Mouse (Mus musculus) lung, postnatal 0 days (tissue): ENCODE measurements at regions not wholly inside any gene's neighbourhood (a gene's known extent, or its start where the extent isn't known, plus 50 kb on each side); places are given as distances from the start of the nearest gene placed in this dataset.
A peak's percentile ranks its signal among the peaks of the same experiment; 100 is the strongest.

ENCODE experiments used
- ATAC-seq: fragments of 200-750 bp; cut with Nextera tagmentation; 2 replicates; pipeline ENCODE4 v1.8.0; 2017; ENCODE audit warnings: moderate library complexity
- DNase-seq: peaks from one replicate; pipeline ENCODE4 v3.0.0-alpha.2; 2016; ENCODE audit warnings: low spot score
- H3K27ac ChIP-seq: fragments of 300-500 bp; sonication (generic); 2 replicates; pipeline ENCODE4 v1.5.1; 2014; ENCODE audit warnings: antibody characterized with exemption, mild to moderate bottlenecking, low read length, mixed read lengths
- H3K27me3 ChIP-seq: fragments of 300-500 bp; sonication (generic); replicated peaks from 2 replicates; pipeline ENCODE4 v1.6.1; 2014; ENCODE audit warnings: low read length, mixed read lengths; ENCODE audit not compliant: insufficient read depth
- H3K36me3 ChIP-seq: fragments of 300-500 bp; sonication (generic); 2 replicates; pipeline ENCODE4 v1.6.1; 2014; ENCODE audit warnings: low read length, mixed read lengths; ENCODE audit not compliant: insufficient read depth
- H3K4me1 ChIP-seq: fragments of 300-500 bp; sonication (generic); 2 replicates; pipeline ENCODE4 v1.6.1; 2014; ENCODE audit warnings: antibody characterized with exemption, low read depth, low read length, mixed read lengths; ENCODE audit not compliant: insufficient read depth
- H3K4me2 ChIP-seq: fragments of 300-500 bp; sonication (generic); replicated peaks from 2 replicates; pipeline ENCODE4 v1.6.1; 2014; ENCODE audit warnings: low read depth, mild to moderate bottlenecking, low read length, moderate library complexity, mixed read lengths
- H3K4me3 ChIP-seq: fragments of 300-500 bp; sonication (generic); 2 replicates; pipeline ENCODE4 v1.5.1; 2014; ENCODE audit warnings: low read depth, low read length
- H3K9ac ChIP-seq: fragments of 300-500 bp; sonication (generic); replicated peaks from 2 replicates; pipeline ENCODE4 v1.6.1; 2014; ENCODE audit warnings: low read depth, mild to moderate bottlenecking
- H3K9me3 ChIP-seq: fragments of 300-500 bp; sonication (generic); 2 replicates; pipeline ENCODE4 v1.6.1; 2016; ENCODE audit warnings: low read length, mixed read lengths
- CTCF ChIP-seq: IDR thresholded peaks from 2 replicates; pipeline ENCODE4 v1.5.1; 2016; ENCODE audit warnings: antibody characterized with exemption, mild to moderate bottlenecking
- EP300 ChIP-seq: IDR thresholded peaks from 2 replicates; pipeline ENCODE4 v1.6.1; 2016; ENCODE audit warnings: antibody characterized with exemption, mild to moderate bottlenecking, control low read depth
- WGBS: fragments of 180-500 bp; shearing (Covaris S2); extraction: QIAGEN DNeasy Blood & Tissue Kit; methylation state at CpG from one replicate; pipeline ENCODE4 v1.1.7; 2014; 5-methylcytosine and 5-hydroxymethylcytosine counted together

GRCm38 (mm10) chr3:118431031-118431723 lies 130.8 kb upstream of the Dpyd start:
- no peaks in the 10 kb centered on the region for H3K9me3 ChIP-seq
- no peak overlapping the region for H3K9ac ChIP-seq
- WGBS: 2% methylated on average over 22 of the region's 22 CpGs
- peak; percentile 77 for ATAC-seq
- H3K4me3 ChIP-seq: no peak overlapping the region
- H3K4me1 ChIP-seq: no peaks in the 10 kb centered on the region; the same call in 1 of the 2 replicates
- H3K27me3 ChIP-seq: peaks cover 34% of the 10 kb centered on the region
- H3K4me2 ChIP-seq: peak overlapping the region; percentile 40; the same call in 1 of the 2 replicates
- no peak overlapping the region for H3K27ac ChIP-seq
- H3K36me3 ChIP-seq: no peaks in the 10 kb centered on the region
- DNase-seq: peak; percentile 86
- TF ChIP-seq EP300 (no peak), CTCF (no peak; the same call in 1 of the 2 replicates)

- WGBS: 1% methylated on average over 30 of the region's 31 CpGs
- peaks cover 34% of the 10 kb centered on the region for H3K27me3 ChIP-seq
- DNase-seq (no peak), ATAC-seq (no peak)
- no peak for TF ChIP-seq CTCF
- no peak for TF ChIP-seq EP300
- H3K36me3 ChIP-seq: no peaks in the 10 kb centered on the region
- H3K27ac ChIP-seq: no peak overlapping the region
- H3K4me1 ChIP-seq: no peaks in the 10 kb centered on the region; the same call in 1 of the 2 replicates
- H3K9ac ChIP-seq: no peak overlapping the region
- no peaks in the 10 kb centered on the region for H3K9me3 ChIP-seq
- H3K4me3 ChIP-seq: peak overlapping the region; percentile 28
- peak overlapping the region; percentile 55 for H3K4me2 ChIP-seq
These were observed 128.4 kb upstream of the Dpyd start for GRCm38 (mm10) chr3:118433441-118434021.

- no peak for ATAC-seq
- WGBS: under 1% methylated on average over 17 of the region's 17 CpGs
These were observed 127.6 kb upstream of the Dpyd start for GRCm38 (mm10) chr3:118434311-118434710.

GRCm38 (mm10) chr3:118434847-118435246 lies 127.1 kb upstream of the Dpyd start:
- no peak for TF ChIP-seq EP300
- no peak for TF ChIP-seq CTCF
- ATAC-seq (no peak), DNase-seq (no peak)
- Histone ChIP-seq H3K4me3 (no peak overlapping the region), H3K27me3 (peaks cover 34% of the 10 kb centered on the region), H3K36me3 (no peaks in the 10 kb centered on the region), H3K4me2 (0 out of 2 replicates have a peak overlapping the region, but pooled peaks have one; percentile 17), H3K9me3 (no peaks in the 10 kb centered on the region), H3K9ac (no peak overlapping the region), H3K4me1 (no peaks in the 10 kb centered on the region; the same call in 1 of the 2 replicates), H3K27ac (no peak overlapping the region)
- WGBS: 2% methylated on average over 13 of the region's 13 CpGs

More at GRCm38 (mm10) chr3:118434311-118434710, 127.6 kb upstream of the Dpyd start:
- Histone ChIP-seq H3K36me3 (no peaks in the 10 kb centered on the region), H3K9ac (no peak overlapping the region), H3K4me3 (peak overlapping the region; percentile 28; the same call in 1 of the 2 replicates), H3K27me3 (peaks cover 34% of the 10 kb centered on the region), H3K9me3 (no peaks in the 10 kb centered on the region), H3K4me2 (peak overlapping the region; percentile 55), H3K27ac (no peak overlapping the region), H3K4me1 (no peaks in the 10 kb centered on the region; the same call in 1 of the 2 replicates)
- no peak for TF ChIP-seq CTCF
- no peak for TF ChIP-seq EP300
- no peak for DNase-seq

- H3K27me3 ChIP-seq: peaks cover 33% of the 10 kb centered on the region
- ATAC-seq (no peak), DNase-seq (no peak)
- no peak overlapping the region for H3K27ac ChIP-seq
- 15% methylated on average over 9 of the region's 9 CpGs for WGBS
- H3K9me3 ChIP-seq: no peaks in the 10 kb centered on the region
- H3K4me1 ChIP-seq: no peaks in the 10 kb centered on the region; the same call in 1 of the 2 replicates
- no peak for TF ChIP-seq EP300
- TF ChIP-seq CTCF: no peak
- H3K36me3 ChIP-seq: no peaks in the 10 kb centered on the region
- H3K9ac ChIP-seq: no peak overlapping the region
- no peak overlapping the region for H3K4me3 ChIP-seq
- no peak overlapping the region for H3K4me2 ChIP-seq
These were observed 126.7 kb upstream of the Dpyd start for GRCm38 (mm10) chr3:118435248-118435647.

GRCm38 (mm10) chr3:118443742-118444332 lies 118.1 kb upstream of the Dpyd start:
- DNase-seq: peak; percentile 44

More at GRCm38 (mm10) chr3:118443742-118444332, 118.1 kb upstream of the Dpyd start:
- Histone ChIP-seq H3K27ac (no peak overlapping the region), H3K36me3 (no peaks in the 10 kb centered on the region), H3K4me1 (no peaks in the 10 kb centered on the region), H3K9me3 (no peaks in the 10 kb centered on the region), H3K27me3 (no peaks in the 10 kb centered on the region), H3K9ac (no peak overlapping the region), H3K4me3 (no peak overlapping the region), H3K4me2 (no peak overlapping the region)
- TF ChIP-seq CTCF (no peak), EP300 (no peak)
- peak; percentile 40; the same call in 1 of the 2 replicates for ATAC-seq
- WGBS: 31% methylated on average over 8 of the region's 8 CpGs
